Mouse (Mus musculus) gonadal fat pad, adult 2 months (tissue): ENCODE results near the gene Tekt3. TPM values are rescaled to one million over a fixed set of nuclear protein-coding genes. Genes with fewer than 3 reads are reported as not detected.

Experiments
- DNase-seq: peaks from one replicate; pipeline ENCODE4 v3.0.0-alpha.2; 2012; ENCODE audit warnings: low read depth
- polyA plus RNA-seq: library from polyadenylated mRNA; depleted of rRNA; stranded (reverse); fragments of >200 nt; gene quantifications from 2 replicates; pipeline ENCODE4 v1.2.3, GENCODE M21; 2012

The Tekt3 gene
- polyA plus RNA-seq, 1 experiment: 0.11 TPM

- DNase-seq: no peak
These were observed 64.5 kb downstream of the Tekt3 start for GRCm38 (mm10) chr11:63125832-63126456.

- no peak for DNase-seq
These were observed 65.5 kb downstream of the Tekt3 start for GRCm38 (mm10) chr11:63126976-63127375.

GRCm38 (mm10) chr11:63127513-63127912, 66.1 kb downstream of the Tekt3 start:
- DNase-seq: no peak

DNA sequence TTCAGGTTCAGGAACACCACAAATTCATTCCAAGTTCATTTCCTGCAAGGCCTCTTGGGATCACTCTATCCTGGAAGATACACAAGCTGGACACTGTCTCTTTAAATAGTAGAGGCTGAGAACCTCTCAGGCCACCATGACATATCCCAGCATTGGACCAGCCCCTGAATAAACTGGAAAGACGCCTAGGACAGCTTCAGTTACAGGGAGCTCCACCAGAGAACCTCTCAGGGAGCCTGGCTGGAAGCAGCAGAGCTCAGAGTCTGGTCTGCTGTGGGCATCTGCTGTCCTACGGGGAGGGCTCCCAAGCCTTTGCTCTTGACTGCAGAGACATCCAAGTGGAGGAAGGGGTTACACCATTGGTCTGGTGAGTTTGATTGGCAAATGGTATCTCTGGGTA, 67.3 kb downstream of the Tekt3 start, which contains the start of gene Pmp22:
TSS of gene Pmp22 (plus strand) at position 199 of the 400 bp plus-strand sequence.
- DNase-seq: no peak

DNA sequence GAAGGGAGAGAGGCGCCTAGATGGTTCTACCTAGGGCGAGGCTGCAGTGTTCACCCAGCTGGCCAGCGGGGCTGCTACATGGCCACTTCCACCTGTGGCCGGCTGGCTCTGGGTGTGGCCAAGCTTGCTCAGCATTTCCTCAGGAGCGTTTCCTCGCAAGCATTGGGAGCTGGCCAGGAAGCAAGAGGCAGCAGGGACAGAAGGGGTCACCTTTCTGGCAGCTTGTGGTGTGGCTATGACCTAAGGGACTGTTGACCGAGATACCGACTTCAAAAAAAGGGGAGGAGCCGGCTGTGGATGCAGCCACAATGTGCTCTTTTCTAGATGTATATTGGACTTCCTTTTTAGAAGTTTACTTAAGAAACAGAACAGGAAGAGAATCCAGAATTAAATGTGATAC, 67.9 kb downstream of the Tekt3 start:
- no peak for DNase-seq

- DNase-seq: no peak
These were observed 68.4 kb downstream of the Tekt3 start for GRCm38 (mm10) chr11:63129840-63130239.

DNA sequence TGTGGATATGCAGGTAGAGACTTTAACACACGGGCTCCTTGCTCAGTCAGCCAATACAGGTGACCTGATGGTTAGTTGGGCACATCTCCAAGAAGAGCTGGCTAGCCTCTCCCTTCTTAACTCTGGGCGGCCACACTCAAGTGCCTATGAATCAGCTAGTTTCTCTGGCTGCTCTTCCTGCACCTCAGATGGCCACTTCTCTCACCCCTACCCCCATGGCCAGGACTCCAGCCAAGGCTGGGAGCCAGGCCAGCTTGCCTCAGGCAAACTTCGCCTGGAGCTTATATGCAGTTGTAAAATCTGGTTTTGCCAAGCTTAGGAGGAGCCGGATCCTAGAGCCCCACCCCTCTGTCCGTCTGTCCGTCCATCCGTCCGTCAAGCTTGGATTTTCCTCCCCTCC, 69.0 kb downstream of the Tekt3 start:
- no peak for DNase-seq

DNA sequence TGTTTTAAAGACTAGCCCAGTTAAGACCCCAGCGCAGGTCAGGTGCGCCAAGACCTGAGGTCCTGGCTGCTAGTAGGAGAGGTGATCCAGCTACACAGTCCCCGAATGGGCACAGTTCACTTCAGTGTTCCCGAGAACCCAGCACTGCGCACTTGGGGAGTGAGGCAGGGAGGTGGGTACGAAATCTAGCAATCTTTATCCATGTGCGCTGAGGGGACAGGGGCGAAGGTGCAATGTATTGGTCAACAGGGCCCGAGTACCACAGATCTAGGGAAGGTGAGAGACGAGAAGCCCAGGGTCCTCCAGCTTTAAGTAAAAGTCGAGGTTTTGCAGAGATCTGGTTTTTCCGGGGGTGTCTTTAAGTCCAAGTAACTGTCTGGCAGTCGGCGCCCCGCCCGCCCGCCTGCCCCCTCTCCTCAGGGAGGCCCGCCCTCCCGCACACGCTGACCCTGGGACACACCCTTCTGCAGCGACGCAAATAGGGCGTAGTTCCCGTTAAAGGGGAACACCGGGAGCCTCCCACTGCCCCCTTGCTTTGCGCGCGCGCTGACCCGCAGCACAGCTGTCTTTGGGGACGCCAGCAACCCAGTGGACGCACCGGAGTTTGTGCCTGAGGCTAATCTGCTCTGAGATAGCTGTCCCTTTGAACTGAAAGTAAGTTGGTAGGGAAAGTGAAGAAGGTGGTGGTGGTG, 69.7 kb downstream of the Tekt3 start:
- no peak for DNase-seq

DNA sequence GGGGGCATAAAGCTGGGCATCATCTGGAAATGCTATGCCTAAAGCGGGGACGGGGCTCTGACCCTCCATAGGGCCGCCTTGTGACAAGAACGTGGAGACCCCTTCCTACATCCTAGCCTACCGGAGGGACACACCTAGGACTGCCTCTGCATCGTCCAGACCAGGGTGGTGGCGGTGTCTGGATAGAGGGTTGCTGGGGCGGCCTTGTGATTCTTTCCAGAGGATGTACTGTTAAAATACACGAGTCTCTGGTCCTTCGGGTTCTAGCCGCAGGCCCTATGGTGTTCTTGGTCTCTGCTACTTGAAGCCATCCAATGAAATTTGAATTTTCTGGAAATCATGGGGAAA, 70.2 kb downstream of the Tekt3 start:
- no peak for DNase-seq

DNA sequence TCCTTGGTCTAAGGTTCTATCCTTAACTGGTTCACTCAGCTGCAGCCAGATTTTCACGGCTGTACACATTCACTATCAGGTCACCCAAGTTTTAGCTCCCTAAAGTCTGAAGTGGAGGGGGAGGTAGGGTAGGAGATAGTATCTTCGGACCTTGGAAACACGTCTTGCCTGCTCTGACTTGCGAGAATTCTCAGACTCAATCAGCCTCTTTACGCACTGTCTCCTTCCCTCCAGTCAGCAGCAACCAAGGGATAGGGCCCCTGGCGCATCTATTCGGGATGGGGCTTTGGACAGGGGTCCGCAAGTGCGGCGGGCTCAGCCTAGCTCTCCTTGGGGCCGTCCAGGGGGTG, 70.7 kb downstream of the Tekt3 start:
- no peak for DNase-seq

DNA sequence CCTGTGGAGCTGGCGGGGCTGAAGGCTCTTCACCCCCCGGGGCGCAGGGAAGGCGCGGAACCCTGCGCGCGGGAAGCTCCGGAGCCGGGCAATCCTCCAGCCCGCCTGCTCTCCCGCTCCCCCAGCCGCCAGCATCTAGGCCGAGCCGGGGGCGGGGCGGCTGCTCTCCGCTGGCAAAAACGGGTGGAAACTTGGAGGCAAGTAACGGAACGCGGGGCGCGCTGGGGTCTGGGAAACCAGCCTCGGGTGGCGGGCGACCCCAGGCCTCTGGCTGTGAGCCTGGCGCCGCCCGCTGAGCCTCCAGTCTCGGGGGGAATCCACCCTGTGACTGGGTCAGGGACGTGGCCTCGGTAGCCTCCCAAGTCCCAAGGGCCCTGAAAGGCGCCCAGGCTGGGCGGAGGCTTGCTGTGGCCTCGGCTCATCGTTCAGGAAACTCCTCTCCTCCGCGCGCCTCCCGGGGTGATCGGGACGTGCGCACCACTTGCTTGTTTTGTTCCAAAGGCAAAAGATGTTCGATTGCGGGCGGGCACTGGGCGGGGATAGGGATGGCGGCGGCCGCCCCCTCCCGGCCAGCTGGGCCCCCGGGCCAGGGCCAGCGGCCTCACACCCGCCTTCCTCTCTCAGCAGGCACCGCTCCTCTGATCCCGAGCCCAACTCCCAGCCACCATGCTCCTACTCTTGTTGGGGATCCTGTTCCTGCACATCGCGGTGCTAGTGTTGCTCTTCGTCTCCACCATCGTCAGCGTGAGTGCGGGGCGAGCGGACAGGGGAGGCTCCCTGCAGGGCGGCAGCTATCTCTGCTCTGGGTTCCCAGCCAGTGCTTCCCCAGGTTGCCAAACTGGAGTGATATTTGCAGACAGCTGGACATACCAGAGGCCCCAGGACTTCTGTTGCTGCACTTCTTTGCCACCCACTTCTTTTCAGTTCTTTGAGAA, 71.3 kb downstream of the Tekt3 start:
- no peak for DNase-seq

- DNase-seq: no peak
These were observed 72.6 kb downstream of the Tekt3 start for GRCm38 (mm10) chr11:63134021-63134420.

GRCm38 (mm10) chr11:63134742-63135482, 73.5 kb downstream of the Tekt3 start:
- no peak for DNase-seq

DNA sequence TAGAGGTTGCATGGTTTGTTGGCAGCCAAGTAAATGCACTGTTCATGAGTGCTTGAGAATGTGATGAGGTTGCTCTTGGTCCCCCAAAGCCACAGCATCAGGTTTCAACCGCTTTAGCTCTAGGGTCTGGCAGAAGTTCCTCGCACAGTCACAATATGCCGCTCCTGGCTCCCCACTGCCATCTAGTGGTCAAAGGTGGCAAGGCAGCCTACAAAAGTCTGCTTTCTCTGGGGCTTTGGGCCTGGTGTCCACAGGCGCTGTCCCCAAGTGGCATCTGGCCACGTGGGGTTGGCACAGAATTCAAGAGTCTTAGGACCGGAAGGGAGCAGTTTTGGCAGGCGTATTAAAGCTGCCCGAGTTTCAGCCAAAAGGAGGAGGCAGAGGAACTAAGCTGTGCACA, 74.2 kb downstream of the Tekt3 start:
- DNase-seq: peak; percentile 22

GRCm38 (mm10) chr11:63136205-63136604, 74.8 kb downstream of the Tekt3 start:
- peak; percentile 83 for DNase-seq

DNA sequence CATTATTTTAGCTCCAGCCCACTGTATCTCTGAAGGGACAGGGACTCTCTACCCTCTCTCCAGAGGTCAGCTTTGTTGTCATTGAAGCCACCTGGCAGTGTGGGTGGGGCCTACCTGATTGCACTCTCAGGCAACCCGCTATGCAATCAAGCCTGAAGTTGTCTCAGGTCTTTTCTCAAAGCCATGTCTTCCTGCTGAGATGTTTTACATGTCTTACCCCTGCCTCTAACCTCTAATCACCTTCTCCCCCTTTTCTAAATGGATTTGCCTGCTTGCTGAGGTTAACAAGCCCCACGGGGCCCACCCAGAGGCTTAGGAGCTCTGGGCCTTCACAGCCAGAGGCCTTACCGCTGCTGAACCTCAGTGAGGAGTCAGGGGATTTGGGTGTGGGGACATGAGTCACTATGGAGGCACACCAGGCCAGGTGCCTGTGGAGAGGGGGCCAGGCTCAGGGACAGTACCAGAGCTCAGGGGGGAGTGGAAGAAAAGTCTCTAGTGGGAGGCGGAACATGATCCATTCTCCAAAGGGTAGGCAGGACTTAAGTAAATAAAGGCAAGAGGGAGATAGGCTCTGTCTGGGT, 75.5 kb downstream of the Tekt3 start:
- DNase-seq: no peak

GRCm38 (mm10) chr11:63138739-63139138, 77.3 kb downstream of the Tekt3 start:
- no peak for DNase-seq

- DNase-seq: peak; percentile 51
These were observed 80.9 kb downstream of the Tekt3 start for GRCm38 (mm10) chr11:63142311-63142710.

- no peak for DNase-seq
These were observed 81.4 kb downstream of the Tekt3 start for GRCm38 (mm10) chr11:63142816-63143215.

- no peak for DNase-seq
These were observed 82.0 kb downstream of the Tekt3 start for GRCm38 (mm10) chr11:63143486-63143885.
